Mouse (Mus musculus) ES-Bruce4 (cell line): Measurements from ENCODE around the gene Cers6. TPM values are rescaled to one million over a fixed set of nuclear protein-coding genes. Genes with fewer than 3 reads are reported as not detected.

Experiments used
- H3K27ac ChIP-seq: 2 replicates; pipeline ENCODE4 v1.5.1; 2012; ENCODE audit warnings: low read length, inconsistent platforms; ENCODE audit not compliant: insufficient read depth
- H3K27me3 ChIP-seq: 2 replicates; pipeline ENCODE4 v1.6.1; 2012; ENCODE audit warnings: mild to moderate bottlenecking, low read length, inconsistent platforms; ENCODE audit not compliant: control insufficient read depth, poor library complexity, insufficient read depth, severe bottlenecking
- H3K36me3 ChIP-seq: 2 replicates; pipeline ENCODE4 v1.6.1; 2012; ENCODE audit warnings: inconsistent platforms, mild to moderate bottlenecking, low read length, moderate library complexity; ENCODE audit not compliant: control insufficient read depth, poor library complexity, insufficient read depth, severe bottlenecking
- H3K4me1 ChIP-seq: one replicate; pipeline ENCODE4 v1.8.1; 2011; ENCODE audit warnings: low read length; ENCODE audit not compliant: control insufficient read depth, insufficient read depth
- H3K4me3 ChIP-seq: 2 replicates; pipeline ENCODE4 v1.5.1; 2011; ENCODE audit warnings: low read depth, mild to moderate bottlenecking, low read length
- H3K9ac ChIP-seq: 2 replicates; pipeline ENCODE4 v1.6.1; 2012; ENCODE audit warnings: low read depth, mild to moderate bottlenecking, inconsistent platforms; ENCODE audit not compliant: poor library complexity, severe bottlenecking
- H3K9me3 ChIP-seq: replicated peaks from 2 replicates; pipeline ENCODE4 v1.6.1; 2012; ENCODE audit warnings: mild to moderate bottlenecking, low read length, inconsistent platforms; ENCODE audit not compliant: control insufficient read depth, poor library complexity, insufficient read depth, severe bottlenecking
- CTCF ChIP-seq: IDR thresholded peaks from one replicate; pipeline ENCODE4 v1.8.1; 2011; ENCODE audit warnings: low read depth, low read length
- EP300 ChIP-seq: IDR thresholded peaks from 2 replicates; pipeline ENCODE4 v1.6.1; 2011; ENCODE audit warnings: low read depth, low read length; ENCODE audit not compliant: insufficient read depth
- POLR2A ChIP-seq: IDR thresholded peaks from one replicate; pipeline ENCODE4 v1.8.1; 2011; ENCODE audit warnings: low read length; ENCODE audit not compliant: insufficient read depth
- polyA plus RNA-seq: library from polyadenylated mRNA; stranded (reverse); fragments of >200 nt; gene quantifications from 2 replicates; pipeline ENCODE4 v1.2.4, GENCODE M21; 2011; ENCODE audit warnings: low read depth; ENCODE audit not compliant: missing spikeins, insufficient read depth, insufficient read length

Cers6 gene
- polyA plus RNA-seq, 1 experiment, result 17.0 TPM

DNA sequence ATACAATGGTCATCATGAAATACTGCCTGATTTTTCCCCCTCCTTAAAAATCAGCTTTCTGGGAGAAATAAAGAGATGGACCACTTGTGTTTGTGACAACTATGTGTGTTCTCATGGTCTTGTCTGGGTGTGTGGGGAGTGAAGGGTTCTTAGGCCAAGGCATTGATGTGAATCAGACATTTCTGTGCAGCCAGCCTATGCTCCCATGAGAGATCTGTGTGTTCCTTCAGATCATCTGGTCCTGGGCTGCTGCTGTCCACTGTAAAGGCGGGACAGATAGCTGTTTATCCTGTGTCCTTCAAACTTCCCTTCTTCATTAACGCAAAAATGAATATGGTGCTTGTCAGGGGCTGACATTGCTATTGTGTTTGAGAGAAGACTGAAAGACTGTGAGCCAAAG is 150.6 kb downstream of the Cers6 start:
- TF ChIP-seq CTCF (no peak), EP300 (no peak), POLR2A (no peak)
- Histone ChIP-seq H3K4me3 (no peak overlapping the region), H3K27me3 (no peaks in the 10 kb centered on the region), H3K9me3 (no peaks in the 10 kb centered on the region), H3K27ac (no peak overlapping the region), H3K9ac (no peak overlapping the region), H3K36me3 (no peaks in the 10 kb centered on the region), H3K4me1 (no peaks in the 10 kb centered on the region)

DNA sequence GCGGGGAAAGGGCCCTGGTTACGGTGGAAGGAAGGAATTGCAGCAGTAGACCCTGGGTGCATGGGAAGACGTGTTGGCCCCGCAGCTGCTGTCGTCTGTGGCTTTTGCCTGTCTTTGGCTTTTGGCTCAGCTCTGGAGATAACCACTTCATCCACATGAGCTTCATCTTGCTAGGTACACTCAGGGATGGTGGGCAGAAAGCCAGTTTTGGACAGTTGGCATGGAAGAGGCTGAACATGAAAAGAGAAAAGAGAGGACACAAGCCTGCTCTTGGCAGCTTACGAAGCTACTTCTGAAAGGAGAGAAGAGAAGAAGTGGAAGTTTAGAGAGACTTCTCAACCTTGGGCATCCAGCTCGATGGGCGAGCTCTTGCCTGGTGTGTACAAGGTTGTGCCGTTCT is 153.0 kb downstream of the Cers6 start:
- H3K9me3 ChIP-seq, result no peaks in the 10 kb centered on the region
- H3K27ac ChIP-seq, result no peak overlapping the region
- no peaks in the 10 kb centered on the region for H3K27me3 ChIP-seq
- no peaks in the 10 kb centered on the region for H3K36me3 ChIP-seq
- no peaks in the 10 kb centered on the region for H3K4me1 ChIP-seq
- no peak overlapping the region for H3K9ac ChIP-seq
- no peak overlapping the region for H3K4me3 ChIP-seq
- TF ChIP-seq EP300, result no peak
- TF ChIP-seq POLR2A, result no peak
- TF ChIP-seq CTCF, result no peak

DNA sequence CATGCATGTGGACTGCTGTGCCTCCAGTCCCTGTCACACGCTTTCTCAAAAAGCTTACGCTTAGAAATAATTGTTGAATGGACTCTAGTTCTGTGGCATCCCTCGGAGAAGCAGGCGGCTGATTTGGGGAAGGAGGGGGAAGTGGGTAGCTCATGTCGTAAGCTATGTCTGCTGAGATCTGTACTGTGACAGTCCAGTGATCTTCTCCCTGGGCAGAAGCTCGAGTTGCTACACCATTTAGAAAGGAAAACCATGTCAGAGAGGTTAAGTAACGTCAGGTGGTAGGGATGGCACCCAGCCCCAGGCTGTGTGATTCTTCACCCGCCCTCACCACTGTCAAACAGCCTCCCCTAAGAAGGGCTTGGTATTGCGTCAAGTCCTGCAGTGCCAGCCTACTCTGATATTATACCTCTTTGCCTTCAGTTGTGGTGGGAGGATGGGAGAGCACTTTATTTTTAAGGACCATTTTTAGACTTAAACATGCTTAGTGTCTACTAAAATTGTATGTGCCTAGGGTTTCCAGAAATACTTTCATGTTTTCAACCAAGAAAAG is 154.0 kb downstream of the Cers6 start:
- Histone ChIP-seq H3K27me3 (no peaks in the 10 kb centered on the region), H3K9ac (no peak overlapping the region), H3K36me3 (no peaks in the 10 kb centered on the region), H3K9me3 (no peaks in the 10 kb centered on the region), H3K4me3 (no peak overlapping the region), H3K27ac (no peak overlapping the region), H3K4me1 (no peaks in the 10 kb centered on the region)
- TF ChIP-seq CTCF (no peak), EP300 (no peak), POLR2A (no peak)

DNA sequence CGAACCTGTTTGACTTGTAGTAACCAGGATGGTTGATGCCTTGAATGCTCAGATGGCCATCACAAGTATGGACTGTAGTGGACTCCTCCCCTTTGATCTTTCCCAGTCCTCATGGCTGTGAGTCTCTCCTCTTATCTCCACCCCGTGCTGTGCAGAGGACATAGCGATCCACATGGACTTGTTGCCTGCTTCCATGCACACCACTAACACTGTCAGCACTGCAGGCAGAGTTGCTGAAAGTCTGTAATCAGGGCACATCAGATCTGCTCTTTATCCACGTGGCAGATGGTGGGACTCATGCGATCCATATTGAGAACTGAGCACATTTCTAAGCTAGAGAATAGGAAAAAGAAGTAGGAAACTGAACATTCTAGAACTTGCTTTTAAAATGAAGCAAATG is 154.6 kb downstream of the Cers6 start:
- no peak for TF ChIP-seq EP300
- no peak for TF ChIP-seq POLR2A
- TF ChIP-seq CTCF, result no peak

DNA sequence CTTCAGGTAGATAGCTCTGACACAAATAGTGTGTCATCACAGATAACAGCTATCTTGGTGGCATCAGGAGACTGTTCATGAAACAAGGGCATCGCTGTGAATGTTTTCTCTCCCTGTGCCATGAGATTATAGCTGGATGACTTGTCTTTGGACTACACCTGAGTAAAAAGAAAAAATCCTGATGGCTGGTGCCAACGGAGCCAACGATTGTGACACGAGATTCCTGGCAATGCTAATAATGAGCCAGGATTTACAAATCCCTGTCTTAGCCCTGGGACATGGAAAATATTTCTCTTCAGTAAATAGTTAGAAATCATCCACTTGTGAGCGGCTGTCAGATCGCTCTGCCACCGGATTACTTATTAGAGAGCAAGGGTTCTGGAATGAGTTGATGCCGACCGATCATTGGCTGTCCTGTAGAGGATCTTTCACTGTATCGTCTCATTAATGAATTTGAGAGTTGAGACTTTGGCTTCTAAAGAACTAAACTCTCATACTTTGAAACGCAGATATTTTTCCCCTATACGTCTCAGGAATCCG is 157.9 kb downstream of the Cers6 start:
- no peaks in the 10 kb centered on the region for H3K36me3 ChIP-seq
- H3K27me3 ChIP-seq, result no peaks in the 10 kb centered on the region
- H3K4me1 ChIP-seq, result no peaks in the 10 kb centered on the region
- H3K9me3 ChIP-seq, result no peaks in the 10 kb centered on the region
- H3K9ac ChIP-seq, result no peak overlapping the region
- H3K27ac ChIP-seq, result no peak overlapping the region
- no peak for TF ChIP-seq EP300
- no peak for TF ChIP-seq POLR2A
- no peak for TF ChIP-seq CTCF
- no peak overlapping the region for H3K4me3 ChIP-seq

More for the DNA sequence above, 154.6 kb downstream of the Cers6 start:
- Histone ChIP-seq H3K27ac (no peak overlapping the region), H3K27me3 (no peaks in the 10 kb centered on the region), H3K36me3 (no peaks in the 10 kb centered on the region), H3K4me3 (no peak overlapping the region), H3K9ac (no peak overlapping the region), H3K4me1 (no peaks in the 10 kb centered on the region), H3K9me3 (no peaks in the 10 kb centered on the region)

DNA sequence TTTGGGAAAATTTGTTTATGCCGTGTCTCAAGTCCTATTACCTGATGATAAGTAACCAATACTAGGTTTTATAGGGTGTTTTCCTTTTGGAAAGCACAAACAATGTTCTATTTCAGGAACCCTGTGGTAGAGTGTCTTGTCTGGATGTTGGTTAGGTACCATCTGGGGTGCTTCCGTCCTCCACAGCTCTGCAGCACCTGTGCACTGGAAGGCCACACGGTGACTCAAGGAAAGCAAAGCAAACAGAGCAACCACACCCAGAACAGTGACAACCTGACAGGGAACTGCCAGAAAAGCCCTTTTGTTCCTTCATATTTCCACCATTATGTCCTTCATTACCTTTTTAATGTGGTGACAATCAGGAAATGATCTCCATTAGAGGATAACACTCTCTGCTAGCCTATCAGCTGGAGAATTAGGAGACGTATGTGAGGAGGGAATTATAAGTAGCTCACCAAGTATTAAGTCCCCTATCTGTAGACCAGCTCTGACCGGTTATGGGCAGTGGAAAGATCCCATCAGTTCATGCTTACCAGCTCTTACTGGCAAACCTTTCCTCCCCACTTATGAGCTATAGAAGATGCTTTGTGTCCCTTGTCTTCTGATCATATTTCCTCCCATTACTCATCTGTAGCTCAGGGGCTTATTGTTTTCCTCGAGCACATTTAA is 158.7 kb downstream of the Cers6 start:
- Histone ChIP-seq H3K9me3 (no peaks in the 10 kb centered on the region), H3K27me3 (no peaks in the 10 kb centered on the region), H3K27ac (no peak overlapping the region), H3K9ac (no peak overlapping the region), H3K36me3 (no peaks in the 10 kb centered on the region), H3K4me1 (no peaks in the 10 kb centered on the region), H3K4me3 (no peak overlapping the region)
- TF ChIP-seq CTCF (no peak), EP300 (no peak), POLR2A (no peak)
